Mouse (Mus musculus): Measurements from ENCODE around the gene Adora3. TPM values are rescaled to one million over a fixed set of nuclear protein-coding genes. Genes with fewer than 3 reads are reported as not detected.

Gene Adora3
- polyA plus RNA-seq, 1 experiment = 0.39 TPM

DNA sequence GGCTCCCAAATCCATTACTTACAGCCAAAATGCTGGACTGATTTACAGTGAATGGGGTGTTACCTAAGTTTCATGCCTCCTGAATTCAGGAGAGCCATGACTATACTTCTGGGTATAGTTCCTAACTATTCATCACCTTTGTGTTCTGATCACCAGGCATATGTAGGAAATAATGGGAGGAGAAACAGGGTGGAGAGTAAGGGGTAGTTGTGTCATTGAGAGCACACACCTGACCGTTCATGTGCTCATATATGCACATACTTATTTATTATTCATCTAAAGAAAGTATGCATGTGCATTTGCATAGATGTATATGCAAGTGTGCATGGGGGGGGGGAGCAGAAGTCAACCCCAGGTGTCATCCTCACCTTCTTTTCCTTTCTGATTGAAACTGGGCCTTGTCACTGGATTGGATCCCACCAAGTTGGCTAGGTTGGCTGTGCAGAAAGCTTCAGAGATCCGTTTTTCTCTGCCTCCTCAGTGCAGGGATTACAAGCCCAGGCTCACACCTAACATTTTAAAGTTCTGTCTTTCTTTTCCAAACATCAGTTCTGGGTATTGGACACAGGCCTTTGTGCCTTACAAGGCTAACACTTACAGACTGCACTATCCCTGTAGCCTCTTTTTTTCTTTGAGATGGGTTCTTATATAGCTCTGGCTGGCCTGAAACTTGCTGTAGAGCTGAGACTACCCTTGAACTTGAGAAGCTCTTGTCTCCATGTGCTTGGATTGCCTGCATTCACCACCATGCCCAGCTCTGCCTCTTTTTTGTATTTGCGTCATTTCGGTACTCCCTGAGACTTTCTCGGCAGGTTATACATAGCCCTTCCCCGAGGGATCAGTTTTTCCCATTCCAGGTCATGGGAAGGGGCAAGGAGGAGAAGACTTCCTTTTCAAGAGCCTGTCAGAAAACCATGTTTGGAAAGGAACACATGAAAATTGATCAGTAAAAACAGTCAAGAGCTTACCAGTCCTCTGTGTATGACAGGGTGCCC, 3.1 kb downstream of the Adora3 start:
- no peaks in the 10 kb centered on the region for H3K36me3 ChIP-seq (ENCODE audit: control insufficient read depth, insufficient read depth, low read length)
- H3K27ac ChIP-seq (ENCODE audit: insufficient read depth, low read depth, low read length) = no peak overlapping the region
- TF ChIP-seq CTCF (IDR thresholded peaks at IDR 0.05; ENCODE audit: extremely low read depth, insufficient read length, insufficient replicate concordance, low read depth, low read length) = no peak
- no peak for TF ChIP-seq POLR2A (IDR thresholded peaks at IDR 0.05; ENCODE audit: low read depth, low read length)
- H3K27me3 ChIP-seq (ENCODE audit: control insufficient read depth, insufficient read depth, low read length) = no peaks in the 10 kb centered on the region
- WGBS = 93% methylated on average over 6 of the region's 6 CpGs
- H3K4me1 ChIP-seq (ENCODE audit: control insufficient read depth, insufficient read depth, insufficient read length, low read length) = peaks cover 9% of the 10 kb centered on the region; the same call in 1 of the 2 replicates
- H3K4me3 ChIP-seq (ENCODE audit: low read depth, low read length) = no peak overlapping the region

DNA sequence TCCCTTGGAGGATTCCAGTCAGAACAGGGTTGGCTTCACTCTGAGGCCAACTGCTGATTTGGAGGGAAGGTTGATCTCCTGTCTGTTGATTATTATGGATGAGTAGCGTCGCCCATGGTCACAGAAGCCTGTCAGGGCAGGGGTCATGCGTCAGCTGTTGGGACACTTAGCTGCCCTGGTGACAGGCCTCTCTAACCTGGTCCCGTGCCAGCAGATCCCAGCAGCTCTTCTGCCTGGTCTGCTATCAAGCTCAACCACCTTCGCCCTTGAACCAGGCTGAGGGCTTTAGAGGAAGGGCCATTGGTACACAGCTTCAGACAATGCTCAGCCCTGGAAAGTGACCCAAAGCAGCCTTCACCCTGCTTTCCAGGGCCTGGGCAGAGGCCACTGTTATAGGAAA, 5.4 kb downstream of the Adora3 start:
- Histone ChIP-seq H3K27me3 (ENCODE audit: control insufficient read depth, insufficient read depth, low read length) (no peaks in the 10 kb centered on the region), H3K27ac (ENCODE audit: insufficient read depth, low read depth, low read length) (no peak overlapping the region), H3K4me3 (ENCODE audit: low read depth, low read length) (no peak overlapping the region), H3K36me3 (ENCODE audit: control insufficient read depth, insufficient read depth, low read length) (no peaks in the 10 kb centered on the region), H3K4me1 (ENCODE audit: control insufficient read depth, insufficient read depth, insufficient read length, low read length) (peaks cover 9% of the 10 kb centered on the region; the same call in 1 of the 2 replicates)
- WGBS = 75% methylated on average over 5 of the region's 5 CpGs
- TF ChIP-seq CTCF (IDR thresholded peaks at IDR 0.05; ENCODE audit: extremely low read depth, insufficient read length, insufficient replicate concordance, low read depth, low read length) = no peak
- TF ChIP-seq POLR2A (IDR thresholded peaks at IDR 0.05; ENCODE audit: low read depth, low read length) = no peak

DNA sequence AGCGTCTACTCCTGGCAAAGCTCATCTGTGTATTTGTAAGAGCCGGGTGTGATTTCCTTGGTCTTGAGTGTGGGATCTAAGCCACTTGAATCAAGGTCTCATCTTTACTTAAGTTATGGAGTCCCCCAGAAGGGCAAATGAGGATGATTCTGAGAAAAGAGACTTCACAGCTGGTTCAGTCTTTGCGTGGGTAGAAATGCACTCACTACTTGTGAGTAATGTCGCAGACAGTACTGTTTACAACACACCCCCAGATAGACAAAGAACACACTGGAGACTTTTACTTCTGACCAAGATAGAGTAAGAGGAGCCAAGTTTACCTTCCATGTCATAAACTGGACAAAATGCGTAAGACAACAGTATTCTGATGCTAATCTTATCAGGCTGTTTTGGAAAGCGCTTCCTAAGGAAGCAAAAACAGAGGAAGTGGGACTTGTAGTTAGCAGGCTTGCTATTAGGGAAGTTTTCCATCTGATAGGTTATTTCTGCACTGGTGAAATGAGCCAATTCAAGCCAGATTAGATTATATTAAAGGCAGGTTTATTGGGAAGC, 6.7 kb downstream of the Adora3 start:
- TF ChIP-seq POLR2A (IDR thresholded peaks at IDR 0.05; ENCODE audit: low read depth, low read length) (no peak), CTCF (IDR thresholded peaks at IDR 0.05; ENCODE audit: extremely low read depth, insufficient read length, insufficient replicate concordance, low read depth, low read length) (no peak)
- H3K36me3 ChIP-seq (ENCODE audit: control insufficient read depth, insufficient read depth, low read length) = no peaks in the 10 kb centered on the region
- H3K4me3 ChIP-seq (ENCODE audit: low read depth, low read length) = no peak overlapping the region
- H3K27me3 ChIP-seq (ENCODE audit: control insufficient read depth, insufficient read depth, low read length) = no peaks in the 10 kb centered on the region
- H3K27ac ChIP-seq (ENCODE audit: insufficient read depth, low read depth, low read length) = 0 out of 2 replicates have a peak overlapping the region, but pooled peaks have one; percentile 14
- H3K4me1 ChIP-seq (ENCODE audit: control insufficient read depth, insufficient read depth, insufficient read length, low read length) = peaks cover 5% of the 10 kb centered on the region; the same call in 1 of the 2 replicates
- WGBS = 67% methylated on average over 6 of the region's 6 CpGs

DNA sequence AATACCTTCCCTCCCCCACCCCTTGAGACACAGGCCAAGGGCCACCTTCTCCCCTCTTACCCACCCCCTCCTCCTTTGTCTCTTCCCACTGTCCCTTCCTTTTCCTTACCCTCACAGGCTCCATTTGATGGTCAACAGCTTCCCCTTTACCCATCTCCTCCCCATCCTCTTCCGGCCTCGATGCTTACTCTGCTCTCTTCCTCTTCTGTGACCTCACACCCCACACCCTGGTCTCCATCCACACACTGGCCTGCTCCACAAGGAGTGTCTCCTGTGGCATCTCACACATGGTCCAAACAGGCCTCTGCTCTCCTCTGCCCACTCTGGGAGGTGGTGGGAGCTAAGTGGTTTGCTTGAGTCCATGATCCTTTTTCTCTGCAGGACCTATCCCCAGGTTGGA, 7.3 kb downstream of the Adora3 start:
- WGBS = 73% methylated on average over 2 of the region's 2 CpGs
- TF ChIP-seq CTCF (IDR thresholded peaks at IDR 0.05; ENCODE audit: extremely low read depth, insufficient read length, insufficient replicate concordance, low read depth, low read length) (no peak), POLR2A (IDR thresholded peaks at IDR 0.05; ENCODE audit: low read depth, low read length) (no peak)
- Histone ChIP-seq H3K4me3 (ENCODE audit: low read depth, low read length) (no peak overlapping the region), H3K36me3 (ENCODE audit: control insufficient read depth, insufficient read depth, low read length) (no peaks in the 10 kb centered on the region), H3K27me3 (ENCODE audit: control insufficient read depth, insufficient read depth, low read length) (no peaks in the 10 kb centered on the region), H3K27ac (ENCODE audit: insufficient read depth, low read depth, low read length) (peak overlapping the region; percentile 15; the same call in 1 of the 2 replicates), H3K4me1 (ENCODE audit: control insufficient read depth, insufficient read depth, insufficient read length, low read length) (peaks cover 5% of the 10 kb centered on the region; the same call in 1 of the 2 replicates)

DNA sequence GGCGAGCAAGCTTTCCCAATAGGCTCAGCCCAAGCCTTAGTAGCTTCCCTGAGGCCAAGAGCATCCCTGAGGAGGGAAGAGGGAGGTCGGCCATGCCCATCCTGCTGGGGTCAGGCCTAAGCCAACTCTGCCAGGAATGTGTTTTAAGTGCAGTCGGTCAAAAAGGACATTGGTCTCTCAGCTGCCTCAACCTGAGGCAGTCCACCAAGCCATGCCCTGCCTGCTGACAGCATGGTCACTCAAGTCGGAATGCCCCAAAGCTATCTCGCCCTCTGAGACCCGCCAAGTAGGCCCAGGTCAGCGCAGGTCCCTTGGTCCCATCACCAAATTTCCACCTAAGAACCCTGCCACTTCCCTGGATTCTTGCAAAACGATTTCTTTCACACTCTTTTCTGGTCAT, 8.1 kb downstream of the Adora3 start:
- no peaks in the 10 kb centered on the region for H3K27me3 ChIP-seq (ENCODE audit: control insufficient read depth, insufficient read depth, low read length)
- TF ChIP-seq CTCF (IDR thresholded peaks at IDR 0.05; ENCODE audit: extremely low read depth, insufficient read length, insufficient replicate concordance, low read depth, low read length) (no peak), POLR2A (IDR thresholded peaks at IDR 0.05; ENCODE audit: low read depth, low read length) (no peak)
- WGBS = 90% methylated on average over 8 of the region's 8 CpGs

DNA sequence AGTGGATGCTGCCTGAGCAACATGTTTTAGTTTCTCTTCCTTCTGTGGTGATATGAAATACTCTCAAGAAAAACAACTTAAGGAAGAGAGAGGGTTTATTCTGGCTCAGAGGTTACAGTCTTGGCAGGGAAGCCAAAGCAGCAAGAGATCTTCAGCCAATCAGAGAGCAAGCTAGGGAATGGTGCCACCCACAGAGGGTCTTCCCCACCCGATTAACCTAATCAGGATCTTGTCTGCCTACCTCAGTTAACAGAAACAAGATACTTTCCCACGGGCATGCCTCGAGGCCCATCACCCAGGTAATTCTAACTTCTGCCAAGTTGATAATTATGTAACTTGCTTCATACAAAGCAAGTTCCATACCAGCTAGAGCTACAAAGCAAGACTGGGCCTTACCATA, 9.8 kb downstream of the Adora3 start:
- TF ChIP-seq POLR2A (IDR thresholded peaks at IDR 0.05; ENCODE audit: low read depth, low read length) (no peak), CTCF (IDR thresholded peaks at IDR 0.05; ENCODE audit: extremely low read depth, insufficient read length, insufficient replicate concordance, low read depth, low read length) (no peak)
- Histone ChIP-seq H3K36me3 (ENCODE audit: control insufficient read depth, insufficient read depth, low read length) (no peaks in the 10 kb centered on the region), H3K4me3 (ENCODE audit: low read depth, low read length) (no peak overlapping the region), H3K4me1 (ENCODE audit: control insufficient read depth, insufficient read depth, insufficient read length, low read length) (peaks cover 5% of the 10 kb centered on the region; the same call in 1 of the 2 replicates), H3K27ac (ENCODE audit: insufficient read depth, low read depth, low read length) (no peak overlapping the region), H3K27me3 (ENCODE audit: control insufficient read depth, insufficient read depth, low read length) (no peaks in the 10 kb centered on the region)
- WGBS = 50% methylated on average over 3 of the region's 3 CpGs

More for the DNA sequence above, 8.1 kb downstream of the Adora3 start:
- peaks cover 5% of the 10 kb centered on the region; the same call in 1 of the 2 replicates for H3K4me1 ChIP-seq (ENCODE audit: control insufficient read depth, insufficient read depth, insufficient read length, low read length)
- no peak overlapping the region for H3K27ac ChIP-seq (ENCODE audit: insufficient read depth, low read depth, low read length)
- H3K4me3 ChIP-seq (ENCODE audit: low read depth, low read length) = no peak overlapping the region
- H3K36me3 ChIP-seq (ENCODE audit: control insufficient read depth, insufficient read depth, low read length) = no peaks in the 10 kb centered on the region

DNA sequence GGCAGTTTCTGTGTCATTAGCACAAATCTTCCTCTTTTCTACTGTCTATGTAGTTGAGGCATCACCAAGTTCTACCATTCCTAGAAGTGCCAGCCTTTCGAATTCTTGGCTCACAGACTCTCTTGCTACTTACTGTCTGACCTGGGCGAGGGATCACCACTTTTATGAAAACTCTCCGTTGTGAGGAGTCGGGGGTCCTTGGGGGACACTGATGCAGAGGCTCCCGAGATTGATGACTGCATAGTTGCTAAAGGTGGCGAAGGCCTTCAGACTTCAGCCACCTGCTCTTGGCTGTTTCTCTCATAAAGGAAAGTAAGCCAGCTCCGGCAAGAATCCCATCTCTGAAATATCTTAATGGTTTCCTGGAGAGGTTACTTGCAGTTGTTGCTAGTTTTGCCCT, 11.4 kb downstream of the Adora3 start:
- peaks cover 5% of the 10 kb centered on the region; the same call in 1 of the 2 replicates for H3K4me1 ChIP-seq (ENCODE audit: control insufficient read depth, insufficient read depth, insufficient read length, low read length)
- no peak overlapping the region for H3K27ac ChIP-seq (ENCODE audit: insufficient read depth, low read depth, low read length)
- no peak overlapping the region for H3K4me3 ChIP-seq (ENCODE audit: low read depth, low read length)
- H3K36me3 ChIP-seq (ENCODE audit: control insufficient read depth, insufficient read depth, low read length) = no peaks in the 10 kb centered on the region
- no peaks in the 10 kb centered on the region for H3K27me3 ChIP-seq (ENCODE audit: control insufficient read depth, insufficient read depth, low read length)
- no peak for TF ChIP-seq CTCF (IDR thresholded peaks at IDR 0.05; ENCODE audit: extremely low read depth, insufficient read length, insufficient replicate concordance, low read depth, low read length)
- no peak for TF ChIP-seq POLR2A (IDR thresholded peaks at IDR 0.05; ENCODE audit: low read depth, low read length)
- WGBS = 89% methylated on average over 7 of the region's 7 CpGs
